Mouse (Mus musculus): ENCODE results near the gene Plekha8. TPM values are rescaled to one million over a fixed set of nuclear protein-coding genes. Genes with fewer than 3 reads are reported as not detected.

Plekha8 gene
- polyA plus RNA-seq, 1 experiment from 2014 or later: 11.8 TPM

- no peaks in the 10 kb centered on the region for H3K27me3 ChIP-seq (ENCODE audit: insufficient read depth, low read length)
- 0 out of 2 replicates have a peak, but pooled peaks cover 17% of the 10 kb centered on the region for H3K36me3 ChIP-seq (ENCODE audit: insufficient read depth)
- ATAC-seq (ENCODE audit: insufficient read depth) (no peak), DNase-seq (no peak)
- H3K4me2 ChIP-seq: no peak overlapping the region
- WGBS: 60% methylated on average over 4 of the region's 4 CpGs
- H3K4me1 ChIP-seq (ENCODE audit: insufficient read depth): no peaks in the 10 kb centered on the region
- H3K27ac ChIP-seq (ENCODE audit: low read depth): no peak overlapping the region
- no peak overlapping the region for H3K9ac ChIP-seq
- no peak for TF ChIP-seq CTCF (IDR thresholded peaks at IDR 0.05; ENCODE audit: low read depth)
- H3K9me3 ChIP-seq (ENCODE audit: low read depth, low read length): no peaks in the 10 kb centered on the region
- H3K4me3 ChIP-seq (ENCODE audit: low read depth, low read length): no peak overlapping the region
These were observed 48.3 kb downstream of the Plekha8 start for GRCm38 (mm10) chr6:54643181-54643580.

GRCm38 (mm10) chr6:54655471-54656095, 60.7 kb downstream of the Plekha8 start:
- no peaks in the 10 kb centered on the region for H3K36me3 ChIP-seq (ENCODE audit: insufficient read depth)
- ATAC-seq (ENCODE audit: insufficient read depth) (no peak), DNase-seq (peak; percentile 5)
- no peak overlapping the region for H3K27ac ChIP-seq (ENCODE audit: low read depth)
- TF ChIP-seq CTCF (IDR thresholded peaks at IDR 0.05; ENCODE audit: low read depth): no peak
- no peaks in the 10 kb centered on the region for H3K27me3 ChIP-seq (ENCODE audit: insufficient read depth, low read length)
- WGBS: 66% methylated on average over 11 of the region's 11 CpGs
- no peaks in the 10 kb centered on the region for H3K9me3 ChIP-seq (ENCODE audit: low read depth, low read length)
- peaks cover 3% of the 10 kb centered on the region; the same call in 1 of the 2 replicates for H3K4me1 ChIP-seq (ENCODE audit: insufficient read depth)
- no peak overlapping the region for H3K4me3 ChIP-seq (ENCODE audit: low read depth, low read length)
- no peak overlapping the region for H3K9ac ChIP-seq
- H3K4me2 ChIP-seq: no peak overlapping the region

GRCm38 (mm10) chr6:54657861-54658260, 63.0 kb downstream of the Plekha8 start:
- Histone ChIP-seq H3K27me3 (ENCODE audit: insufficient read depth, low read length) (no peaks in the 10 kb centered on the region), H3K27ac (ENCODE audit: low read depth) (no peak overlapping the region), H3K4me1 (ENCODE audit: insufficient read depth) (peaks cover 3% of the 10 kb centered on the region; the same call in 1 of the 2 replicates), H3K36me3 (ENCODE audit: insufficient read depth) (no peaks in the 10 kb centered on the region), H3K9ac (no peak overlapping the region), H3K4me3 (ENCODE audit: low read depth, low read length) (no peak overlapping the region), H3K9me3 (ENCODE audit: low read depth, low read length) (no peaks in the 10 kb centered on the region), H3K4me2 (no peak overlapping the region)
- WGBS: 48% methylated on average over 6 of the region's 6 CpGs
- no peak for TF ChIP-seq CTCF (IDR thresholded peaks at IDR 0.05; ENCODE audit: low read depth)
- DNase-seq: peak; percentile 67
- ATAC-seq (ENCODE audit: insufficient read depth): no peak

- Histone ChIP-seq H3K27me3 (ENCODE audit: insufficient read depth, low read length) (no peaks in the 10 kb centered on the region), H3K4me2 (no peak overlapping the region), H3K36me3 (ENCODE audit: insufficient read depth) (no peaks in the 10 kb centered on the region), H3K9me3 (ENCODE audit: low read depth, low read length) (no peaks in the 10 kb centered on the region), H3K27ac (ENCODE audit: low read depth) (no peak overlapping the region), H3K9ac (no peak overlapping the region), H3K4me1 (ENCODE audit: insufficient read depth) (no peaks in the 10 kb centered on the region), H3K4me3 (ENCODE audit: low read depth, low read length) (no peak overlapping the region)
- ATAC-seq (ENCODE audit: insufficient read depth): no peak
- no peak for DNase-seq
- WGBS: 80% methylated on average over 6 of the region's 6 CpGs
- no peak for TF ChIP-seq CTCF (IDR thresholded peaks at IDR 0.05; ENCODE audit: low read depth)
These were observed 75.0 kb downstream of the Plekha8 start for GRCm38 (mm10) chr6:54669868-54670267.

- Histone ChIP-seq H3K4me1 (ENCODE audit: insufficient read depth) (no peaks in the 10 kb centered on the region), H3K9me3 (ENCODE audit: low read depth, low read length) (no peaks in the 10 kb centered on the region), H3K27me3 (ENCODE audit: insufficient read depth, low read length) (no peaks in the 10 kb centered on the region), H3K36me3 (ENCODE audit: insufficient read depth) (no peaks in the 10 kb centered on the region), H3K27ac (ENCODE audit: low read depth) (no peak overlapping the region), H3K9ac (no peak overlapping the region), H3K4me2 (no peak overlapping the region), H3K4me3 (ENCODE audit: low read depth, low read length) (no peak overlapping the region)
- ATAC-seq (ENCODE audit: insufficient read depth) (no peak), DNase-seq (no peak)
- WGBS: 45% methylated on average over 5 of the region's 5 CpGs
- no peak for TF ChIP-seq CTCF (IDR thresholded peaks at IDR 0.05; ENCODE audit: low read depth)
These were observed 78.0 kb downstream of the Plekha8 start for GRCm38 (mm10) chr6:54672901-54673300.

GRCm38 (mm10) chr6:54679686-54680085, 84.8 kb downstream of the Plekha8 start:
- DNase-seq (no peak), ATAC-seq (ENCODE audit: insufficient read depth) (no peak)
- Histone ChIP-seq H3K4me1 (ENCODE audit: insufficient read depth) (no peaks in the 10 kb centered on the region), H3K27ac (ENCODE audit: low read depth) (no peak overlapping the region), H3K9ac (no peak overlapping the region), H3K4me3 (ENCODE audit: low read depth, low read length) (no peak overlapping the region), H3K4me2 (no peak overlapping the region), H3K36me3 (ENCODE audit: insufficient read depth) (no peaks in the 10 kb centered on the region), H3K27me3 (ENCODE audit: insufficient read depth, low read length) (peaks cover 15% of the 10 kb centered on the region; the same call in 1 of the 2 replicates), H3K9me3 (ENCODE audit: low read depth, low read length) (no peaks in the 10 kb centered on the region)
- WGBS: 60% methylated on average over 5 of the region's 5 CpGs
- TF ChIP-seq CTCF (IDR thresholded peaks at IDR 0.05; ENCODE audit: low read depth): no peak

- H3K4me3 ChIP-seq (ENCODE audit: low read depth, low read length): peak within 1 kb of the TSS; percentile 71
- peak within 1 kb of the TSS; percentile 24; the same call in 1 of the 2 replicates for H3K27ac ChIP-seq (ENCODE audit: low read depth)
- peak; percentile 98 for DNase-seq
- H3K9me3 ChIP-seq (ENCODE audit: low read depth, low read length): no peaks in the 10 kb centered on the region
- 2% methylated on average over 42 of the region's 48 CpGs for WGBS
- ATAC-seq (ENCODE audit: insufficient read depth): peak; percentile 98
- peak within 1 kb of the TSS; percentile 56 for H3K9ac ChIP-seq
- H3K4me2 ChIP-seq: peak within 1 kb of the TSS; percentile 99
- no peak for TF ChIP-seq CTCF (IDR thresholded peaks at IDR 0.05; ENCODE audit: low read depth)
- no peaks in the 10 kb centered on the region for H3K36me3 ChIP-seq (ENCODE audit: insufficient read depth)
- no peaks in the 10 kb centered on the region for H3K4me1 ChIP-seq (ENCODE audit: insufficient read depth)
- H3K27me3 ChIP-seq (ENCODE audit: insufficient read depth, low read length): peaks cover 15% of the 10 kb centered on the region; the same call in 1 of the 2 replicates
These were observed 86.2 kb downstream of the Plekha8 start, which contains the start of gene Mturn for GRCm38 (mm10) chr6:54680891-54681745. Mturn (plus strand) TSS chr6:54681624.

All from lung, embryonic 14.5 days (tissue).